Mouse (Mus musculus) adrenal gland, adult 8-10 months (tissue): ENCODE measurements around the gene Xpo6. TPM values are rescaled to one million over a fixed set of nuclear protein-coding genes. Genes with fewer than 3 reads are reported as not detected.

ENCODE experiments used
- DNase-seq: peaks from one replicate; pipeline ENCODE4 v3.0.0; 2022
- total RNA-seq, 4 experiments: library from RNA; stranded (reverse); gene quantifications; 2 replicates each; pipeline ENCODE4 v1.2.4; 2022

Xpo6 gene
- total RNA-seq, 4 experiments from 2014 or later = 96.9 to 142 (median 114) TPM

GRCm38 (mm10) chr7:126119819-126120218, 80.5 kb downstream of the Xpo6 start:
- DNase-seq = no peak

DNA sequence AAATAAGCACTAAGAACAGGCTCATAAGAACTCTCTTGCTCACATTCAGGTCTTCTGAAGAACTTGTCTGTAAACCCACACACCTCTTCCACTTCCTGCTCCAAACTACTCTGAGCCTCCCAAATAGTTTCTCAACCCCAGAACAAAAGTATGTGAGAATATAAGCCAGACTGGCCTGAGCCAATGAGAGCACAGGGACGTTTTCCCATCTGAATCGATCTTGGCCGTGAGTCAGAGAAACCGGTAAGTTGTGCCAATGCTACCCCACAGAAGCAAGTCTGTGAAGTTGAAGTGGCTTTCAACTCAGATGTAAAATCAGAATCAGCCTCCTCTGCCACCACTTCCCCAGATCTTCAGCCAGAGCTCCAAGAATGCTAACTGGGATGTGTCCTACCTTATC, 87.0 kb downstream of the Xpo6 start:
- DNase-seq = no peak

GRCm38 (mm10) chr7:126111230-126111629, 89.1 kb downstream of the Xpo6 start:
- DNase-seq = no peak

DNA sequence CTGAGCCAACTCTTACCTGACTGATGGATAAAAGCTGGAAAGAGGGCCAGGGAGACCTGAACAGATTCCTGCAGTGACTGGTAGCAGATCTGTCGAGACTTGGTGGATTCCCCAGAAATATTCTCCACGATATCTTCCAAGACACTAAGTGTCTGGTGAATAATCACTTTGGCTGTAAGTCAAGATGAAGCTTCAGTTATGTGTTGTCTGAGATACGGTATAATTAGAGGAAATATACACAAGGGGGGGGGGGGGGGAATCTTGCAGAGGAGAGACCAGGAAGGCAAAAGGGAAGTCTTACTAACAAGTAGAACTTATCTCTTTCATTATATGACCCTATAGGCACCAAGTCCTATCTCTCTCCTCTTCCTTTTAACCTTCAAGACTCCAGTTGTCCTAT, 90.4 kb downstream of the Xpo6 start:
- DNase-seq = no peak

- no peak for DNase-seq
Measured at GRCm38 (mm10) chr7:126100440-126100839, 99.9 kb downstream of the Xpo6 start.

DNA sequence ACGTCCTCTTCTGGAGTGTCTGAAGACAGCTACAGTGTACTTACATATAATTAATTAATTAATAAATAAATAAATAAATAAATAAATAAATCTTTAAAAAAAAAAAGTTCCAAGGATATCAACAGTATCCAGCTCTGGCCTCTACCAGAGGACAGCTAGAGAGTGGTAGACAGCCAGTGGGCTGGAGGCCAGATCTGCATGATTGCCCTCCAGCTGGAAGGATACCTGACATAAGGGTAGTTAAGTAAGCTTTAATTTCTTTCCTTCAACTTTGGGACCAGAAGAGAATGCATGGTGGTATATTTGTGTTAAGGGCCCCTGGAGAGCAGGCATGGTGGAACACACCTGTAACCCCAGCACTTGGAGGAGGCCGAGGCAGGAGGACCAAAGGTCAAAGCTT, 100.5 kb downstream of the Xpo6 start:
- DNase-seq = no peak

DNA sequence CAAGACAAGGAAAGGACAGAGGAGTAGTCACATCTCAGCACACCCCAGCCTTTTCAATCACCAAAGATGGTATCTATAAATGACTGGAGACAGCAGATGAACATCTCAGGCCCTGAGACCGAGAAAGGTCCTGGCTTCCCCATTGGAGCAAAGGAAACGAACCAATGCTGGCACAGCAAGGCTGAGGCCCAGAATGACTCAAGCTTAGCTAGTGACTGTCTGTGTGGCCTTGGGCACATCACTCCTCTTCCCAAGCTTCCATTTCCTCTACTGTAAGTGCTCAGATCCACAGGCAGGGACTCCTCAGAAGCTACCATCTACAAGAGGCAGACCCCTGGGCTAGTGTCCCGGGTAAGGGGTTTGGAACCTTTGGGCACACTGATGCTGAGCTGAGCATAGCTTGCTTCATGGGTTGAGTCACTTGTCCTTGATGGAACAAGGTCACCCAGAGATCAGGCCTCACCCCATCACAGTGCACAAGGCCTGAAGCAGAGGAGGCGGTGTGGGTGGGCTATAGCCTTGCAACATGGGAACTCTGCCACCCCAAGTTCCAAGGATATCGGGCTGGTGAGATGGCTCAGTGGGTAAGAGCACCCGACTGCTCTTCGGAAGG, 101.0 kb downstream of the Xpo6 start:
- DNase-seq = peak; percentile 89

DNA sequence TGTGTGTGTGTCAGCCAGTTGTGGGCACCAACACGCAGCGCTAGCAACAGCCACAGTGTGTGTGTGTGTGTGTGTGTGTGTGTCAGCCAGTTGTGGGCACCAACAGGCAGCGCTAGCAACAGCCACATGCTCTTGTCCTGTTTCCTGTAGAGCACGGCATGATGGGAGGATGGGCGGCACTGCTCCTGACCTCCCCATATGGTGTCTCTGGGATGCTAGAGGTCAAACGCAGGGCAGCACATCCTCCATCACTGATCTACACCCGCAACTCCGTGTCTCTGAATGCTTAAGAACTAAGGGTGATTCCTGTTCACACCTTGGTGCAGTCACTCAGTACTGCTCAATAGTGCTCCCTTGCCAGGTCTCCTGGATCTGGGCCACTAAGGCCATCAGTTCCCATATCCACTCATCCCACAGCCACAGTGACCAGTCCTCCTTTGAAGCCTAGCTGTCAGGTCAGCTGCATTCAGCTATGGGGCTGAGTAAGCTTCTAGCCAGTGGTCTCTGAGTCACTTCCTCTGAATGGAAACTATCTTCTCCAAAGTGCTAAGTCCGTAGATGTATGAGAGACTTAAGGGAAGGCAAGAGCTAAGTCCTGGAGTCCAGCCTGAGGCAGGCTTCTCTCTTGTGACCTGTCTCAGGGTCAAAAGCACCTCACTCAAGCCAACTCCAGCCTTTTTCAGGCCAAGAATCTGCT, 102.9 kb downstream of the Xpo6 start:
- peak; percentile 18 for DNase-seq

GRCm38 (mm10) chr7:126096596-126096995, 103.7 kb downstream of the Xpo6 start:
- DNase-seq = no peak

DNA sequence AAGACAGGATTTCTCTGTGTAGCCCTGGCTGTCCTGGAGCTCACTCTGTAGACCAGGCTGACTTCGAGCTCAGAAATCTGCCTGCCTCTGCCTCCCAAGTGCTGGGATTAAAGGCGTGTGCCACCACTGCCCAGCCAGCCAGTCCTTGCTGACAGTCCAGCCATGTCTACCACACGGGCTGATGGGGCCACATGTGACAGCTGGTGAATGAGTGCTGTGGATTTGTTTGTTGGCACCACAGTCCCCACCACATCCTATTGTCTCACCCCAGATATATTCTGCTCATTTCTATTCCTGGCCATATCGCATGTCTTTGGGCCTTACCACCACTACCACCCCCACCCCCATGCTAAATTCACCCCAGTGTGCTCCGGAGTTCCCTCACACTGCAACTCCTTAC, 105.6 kb downstream of the Xpo6 start:
- DNase-seq = no peak

GRCm38 (mm10) chr7:126093162-126093561, 107.1 kb downstream of the Xpo6 start:
- DNase-seq = no peak

DNA sequence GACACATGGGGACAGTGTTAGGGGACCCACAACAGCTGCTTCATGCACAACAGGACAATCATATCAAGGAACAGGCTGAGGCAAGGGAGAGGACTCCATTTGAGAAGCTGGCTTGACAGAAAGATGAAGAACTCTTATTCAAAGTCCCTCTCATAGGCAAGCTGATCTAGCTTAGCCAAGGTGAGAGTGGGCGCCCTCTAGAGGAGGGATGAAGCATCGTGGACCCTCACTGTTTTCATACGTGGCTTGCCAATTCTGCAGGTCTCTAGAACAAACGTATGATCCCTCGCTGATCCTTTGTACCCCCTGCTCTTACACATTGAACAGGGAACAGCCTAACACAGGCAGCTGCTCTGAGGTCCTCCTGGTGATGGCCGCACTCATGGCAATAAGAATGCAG, 110.5 kb downstream of the Xpo6 start:
- no peak for DNase-seq

DNA sequence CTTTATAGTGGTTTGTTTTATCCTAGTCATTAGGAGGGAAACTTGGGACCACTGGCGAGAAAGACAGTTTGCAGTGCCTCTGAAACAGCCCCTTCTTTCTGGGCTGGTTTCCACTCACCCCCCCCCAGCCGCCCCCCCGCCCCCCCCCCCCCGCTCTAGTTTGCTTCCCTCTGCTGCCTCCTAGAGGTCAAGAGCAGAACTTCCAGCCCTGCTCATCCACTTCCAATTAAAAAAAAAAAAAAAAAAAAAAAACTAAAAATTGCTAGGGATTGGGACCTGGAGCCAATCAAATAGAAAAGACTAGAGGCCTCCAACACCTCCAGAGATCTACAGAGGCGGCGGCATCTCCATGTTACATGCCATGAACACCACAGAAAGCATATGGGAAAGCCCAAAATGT, 112.1 kb downstream of the Xpo6 start:
- no peak for DNase-seq

- no peak for DNase-seq
Measured at GRCm38 (mm10) chr7:126087602-126088001, 112.7 kb downstream of the Xpo6 start.

DNA sequence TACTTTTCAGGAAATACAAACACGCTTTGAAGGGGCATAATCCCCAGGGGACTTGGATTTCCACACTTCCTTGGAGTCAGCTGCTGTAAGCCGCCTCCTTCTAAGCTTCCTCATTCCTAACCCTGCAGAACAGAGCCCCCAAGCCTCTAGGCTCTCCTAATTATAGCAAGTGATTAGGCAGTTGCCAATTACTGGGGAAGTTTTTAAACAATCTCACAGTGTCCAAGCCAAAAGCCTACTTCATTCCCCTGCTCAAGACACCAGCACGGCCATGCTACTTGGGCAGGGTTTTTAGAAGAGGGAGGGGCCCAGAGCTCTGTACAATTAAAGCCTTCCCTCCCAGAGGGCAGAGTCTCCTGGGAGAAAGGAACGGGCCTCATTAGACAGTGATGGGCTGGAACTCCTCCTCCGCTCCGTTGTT, 114.0 kb downstream of the Xpo6 start:
- DNase-seq = no peak

DNA sequence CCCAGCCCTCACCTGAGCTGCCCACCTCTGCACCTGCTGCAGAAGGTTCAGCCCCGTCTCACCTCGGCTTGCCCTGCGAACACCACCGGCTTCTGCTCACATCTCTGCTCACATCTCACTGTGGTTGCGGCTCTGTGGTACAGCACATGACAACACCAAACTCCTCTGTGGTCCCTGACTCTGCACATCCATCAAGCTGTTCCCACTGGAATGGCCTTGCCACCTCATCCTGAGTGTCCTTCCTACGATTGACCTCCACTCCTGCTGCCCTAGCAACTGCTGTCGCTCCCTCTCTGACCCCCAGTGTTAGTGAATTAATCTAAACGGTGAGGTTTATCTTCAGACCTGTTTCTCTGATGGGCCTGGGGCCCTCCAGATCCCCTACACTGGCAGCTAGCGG, 115.1 kb downstream of the Xpo6 start:
- DNase-seq = peak; percentile 69

GRCm38 (mm10) chr7:126083980-126084348, 116.3 kb downstream of the Xpo6 start:
- DNase-seq = no peak

DNA sequence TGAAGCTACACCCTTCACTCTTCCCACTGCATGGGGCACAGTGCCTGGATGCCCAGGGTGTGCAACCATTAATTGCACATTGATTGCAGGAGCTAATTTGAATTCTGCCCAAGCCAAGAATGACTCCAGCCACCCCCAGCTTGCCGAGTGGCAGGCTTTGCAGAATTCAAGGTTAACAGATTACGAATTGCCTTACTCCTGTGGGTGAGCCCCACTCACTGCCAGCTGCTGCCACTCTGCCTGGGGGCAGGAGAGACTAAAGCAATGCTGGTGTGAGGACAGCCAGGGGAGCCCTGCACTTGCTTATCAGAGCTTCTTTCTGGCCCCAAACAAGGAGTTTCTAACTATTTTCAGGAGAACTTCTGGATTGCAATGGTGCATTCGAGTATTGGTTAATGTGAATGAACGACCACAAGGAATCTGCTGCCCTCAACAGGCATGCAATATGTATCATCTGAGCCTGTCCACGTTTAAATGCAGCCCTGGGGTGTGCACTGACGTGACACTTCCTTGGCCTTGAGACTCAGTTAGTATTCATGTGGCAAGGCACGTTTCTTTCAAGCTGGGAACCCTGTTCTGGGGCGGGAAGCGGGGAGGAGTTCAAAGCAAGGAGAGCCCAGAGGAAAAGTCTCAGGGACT, 116.8 kb downstream of the Xpo6 start:
- no peak for DNase-seq

GRCm38 (mm10) chr7:126082286-126082741, 118.0 kb downstream of the Xpo6 start, which contains the start of gene Gsg1l:
TSS of gene Gsg1l (minus strand) at chr7:126082411.
- no peak for DNase-seq

- no peak for DNase-seq
Measured at GRCm38 (mm10) chr7:126081727-126082285, 118.5 kb downstream of the Xpo6 start.

DNA sequence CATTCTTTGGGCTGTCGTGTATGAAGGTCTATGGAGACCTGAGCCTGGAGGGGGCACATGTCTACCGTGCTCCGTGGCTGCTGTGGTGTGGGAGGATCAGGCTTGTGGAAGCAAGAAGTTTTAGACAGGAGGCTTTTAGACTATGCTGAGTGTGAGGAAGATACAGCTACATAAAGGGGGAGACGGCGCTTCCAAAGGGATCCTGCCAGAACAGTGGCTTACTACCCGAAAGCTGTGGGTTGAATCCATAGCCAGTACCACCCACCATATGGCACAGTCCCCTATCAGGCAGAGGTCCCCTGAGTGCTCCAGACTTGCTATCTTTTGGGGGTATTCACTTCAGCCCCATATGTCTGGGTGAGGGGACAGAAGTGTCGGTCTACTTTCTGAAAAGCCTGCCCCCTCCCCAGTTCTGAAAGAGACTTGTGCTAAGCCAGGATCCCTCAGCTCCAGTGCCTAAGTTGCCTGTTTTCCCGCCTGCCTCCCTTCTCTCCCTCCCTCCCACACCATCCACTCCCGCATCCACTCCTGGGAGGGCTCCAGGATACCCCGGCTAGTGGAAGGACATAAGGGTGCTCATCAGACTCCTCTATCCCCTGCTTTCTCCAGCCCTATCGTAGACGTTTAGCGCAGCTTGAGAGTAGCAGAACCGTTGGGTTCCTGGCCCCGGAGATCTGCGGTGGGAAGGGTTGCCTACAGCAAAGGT, 119.2 kb downstream of the Xpo6 start:
- DNase-seq = no peak

- peak; percentile 67 for DNase-seq
Measured at GRCm38 (mm10) chr7:126076935-126077334, 123.4 kb downstream of the Xpo6 start.

- no peak for DNase-seq
Measured at GRCm38 (mm10) chr7:126075058-126075457, 125.2 kb downstream of the Xpo6 start.
